Mouse (Mus musculus) kidney, adult 2 months (tissue): ENCODE measurements around the gene Ssh1.

ENCODE experiments used
- CTCF ChIP-seq: fragments of 200-500 bp; conservative IDR thresholded peaks from 2 replicates; pipeline ENCODE4 v1.5.1; 2011; ENCODE audit warnings: low read depth, mild to moderate bottlenecking, control low read depth, low read length, moderate library complexity, mixed read lengths; ENCODE audit not compliant: insufficient read depth, insufficient read length
- POLR2A ChIP-seq: fragments of 200-500 bp; IDR thresholded peaks from one replicate; pipeline ENCODE4 v1.6.1; 2011; ENCODE audit warnings: low read depth, low read length, control low read depth

GRCm38 (mm10) chr5:113985737-113986136 lies 8.0 kb downstream of the Ssh1 start:
- TF ChIP-seq POLR2A (no peak), CTCF (no peak)
